Mouse (Mus musculus) limb, embryonic 11.5 days (tissue): ENCODE data around the gene Cftr. TPM values are rescaled to one million over a fixed set of nuclear protein-coding genes. Genes with fewer than 3 reads are reported as not detected.

ENCODE experiments used
- ATAC-seq: fragments of 200-750 bp; cut with Nextera tagmentation; 2 replicates; pipeline ENCODE4 v1.8.0; 2017; ENCODE audit warnings: low read depth; ENCODE audit not compliant: insufficient number of reproducible peaks, low FRiP score, low TSS enrichment
- DNase-seq: peaks from one replicate; pipeline ENCODE4 v3.0.0-alpha.2; 2015; ENCODE audit warnings: low spot score
- H3K27ac ChIP-seq: fragments of 300-500 bp; sonication (generic); replicated peaks from 2 replicates; pipeline ENCODE4 v1.5.1; 2014; ENCODE audit warnings: low read depth, mild to moderate bottlenecking, low read length
- H3K27me3 ChIP-seq: fragments of 300-500 bp; sonication (generic); 2 replicates; pipeline ENCODE4 v1.6.1; 2014; ENCODE audit warnings: mild to moderate bottlenecking, low read length, mixed read lengths; ENCODE audit not compliant: control insufficient read depth, insufficient read depth
- H3K36me3 ChIP-seq: fragments of 300-500 bp; sonication (generic); 2 replicates; pipeline ENCODE4 v1.6.1; 2014; ENCODE audit warnings: mild to moderate bottlenecking, low read length, moderate library complexity, mixed read lengths; ENCODE audit not compliant: control insufficient read depth, insufficient read depth
- H3K4me1 ChIP-seq: fragments of 300-500 bp; sonication (generic); 2 replicates; pipeline ENCODE4 v1.6.1; 2014; ENCODE audit warnings: low read length, mixed read lengths; ENCODE audit not compliant: control insufficient read depth, insufficient read depth
- H3K4me2 ChIP-seq: fragments of 300-500 bp; sonication (generic); 2 replicates; pipeline ENCODE4 v1.6.1; 2014; ENCODE audit warnings: low read depth, mild to moderate bottlenecking, moderate library complexity; ENCODE audit not compliant: severe bottlenecking
- H3K4me3 ChIP-seq: fragments of 300-500 bp; sonication (generic); 2 replicates; pipeline ENCODE4 v1.5.1; 2014; ENCODE audit warnings: low read depth, low read length
- H3K9ac ChIP-seq: fragments of 300-500 bp; sonication (generic); 2 replicates; pipeline ENCODE4 v1.6.1; 2014; ENCODE audit warnings: mild to moderate bottlenecking, low read length
- H3K9me3 ChIP-seq: fragments of 300-500 bp; sonication (generic); 2 replicates; pipeline ENCODE4 v1.6.1; 2016; ENCODE audit warnings: low read length; ENCODE audit not compliant: control insufficient read depth
- WGBS: fragments of 180-500 bp; shearing (Covaris S2); extraction: QIAGEN DNeasy Blood & Tissue Kit; methylation state at CpG from one replicate; pipeline ENCODE4 v1.1.7; 2014; 5-methylcytosine and 5-hydroxymethylcytosine counted together
- polyA plus RNA-seq: library from polyadenylated mRNA; unstranded; fragments of >200 nt; fragmentation: Nextera tagmentation; extraction: Ambion mirVana; gene quantifications from 2 replicates; pipeline ENCODE4 v1.2.1, GENCODE M21; 2014

The Cftr gene
- polyA plus RNA-seq, 1 experiment from 2014 or later: 0.17 TPM

DNA sequence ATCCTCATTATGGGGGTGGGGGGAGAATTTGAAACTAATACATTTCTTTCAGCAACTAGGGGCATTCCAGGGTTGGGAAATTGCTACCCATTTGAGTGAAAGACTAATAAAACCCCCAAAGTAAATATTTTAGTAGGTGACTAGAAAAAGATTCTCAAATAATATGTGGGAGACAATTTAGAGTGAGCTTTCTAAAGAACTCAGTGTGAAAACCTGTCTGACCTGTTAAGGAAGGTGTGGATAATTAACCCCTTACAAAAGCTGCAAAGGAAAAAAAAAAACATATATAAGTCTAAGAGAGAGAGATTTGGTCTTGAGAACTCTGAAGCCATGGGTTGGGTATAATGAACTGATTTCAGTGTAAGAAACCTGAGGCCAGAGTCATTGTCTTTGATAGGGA is 167.8 kb downstream of the Cftr start:
- Histone ChIP-seq H3K4me3 (no peak overlapping the region), H3K27me3 (no peaks in the 10 kb centered on the region), H3K4me1 (no peaks in the 10 kb centered on the region), H3K27ac (no peak overlapping the region), H3K9ac (no peak overlapping the region), H3K36me3 (no peaks in the 10 kb centered on the region), H3K4me2 (no peak overlapping the region), H3K9me3 (no peaks in the 10 kb centered on the region)
- ATAC-seq (no peak), DNase-seq (no peak)

DNA sequence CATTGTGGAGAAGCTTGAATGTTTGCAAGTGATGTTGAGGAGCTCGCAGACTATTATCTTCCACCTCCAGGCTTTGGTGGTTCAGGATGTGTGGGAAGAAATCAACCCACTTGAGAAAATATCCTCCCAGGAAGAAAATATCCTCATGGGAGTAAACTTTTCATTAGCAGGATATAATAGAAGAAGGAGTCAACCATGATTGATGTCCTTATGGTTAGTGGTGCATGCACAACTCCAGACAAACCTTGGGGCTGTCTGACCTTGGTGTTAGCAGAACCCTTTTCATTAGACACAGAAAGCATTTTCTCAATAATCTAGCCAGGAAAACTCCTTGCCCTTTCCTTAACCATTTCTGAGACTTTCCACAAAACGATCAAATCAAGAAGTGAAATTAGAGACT is 173.8 kb downstream of the Cftr start:
- Histone ChIP-seq H3K9ac (no peak overlapping the region), H3K4me1 (no peaks in the 10 kb centered on the region), H3K9me3 (no peaks in the 10 kb centered on the region), H3K27ac (no peak overlapping the region), H3K4me3 (no peak overlapping the region), H3K4me2 (no peak overlapping the region), H3K36me3 (no peaks in the 10 kb centered on the region), H3K27me3 (no peaks in the 10 kb centered on the region)
- 87% methylated on average over 2 of the region's 2 CpGs for WGBS
- no peak for ATAC-seq
- DNase-seq: no peak

DNA sequence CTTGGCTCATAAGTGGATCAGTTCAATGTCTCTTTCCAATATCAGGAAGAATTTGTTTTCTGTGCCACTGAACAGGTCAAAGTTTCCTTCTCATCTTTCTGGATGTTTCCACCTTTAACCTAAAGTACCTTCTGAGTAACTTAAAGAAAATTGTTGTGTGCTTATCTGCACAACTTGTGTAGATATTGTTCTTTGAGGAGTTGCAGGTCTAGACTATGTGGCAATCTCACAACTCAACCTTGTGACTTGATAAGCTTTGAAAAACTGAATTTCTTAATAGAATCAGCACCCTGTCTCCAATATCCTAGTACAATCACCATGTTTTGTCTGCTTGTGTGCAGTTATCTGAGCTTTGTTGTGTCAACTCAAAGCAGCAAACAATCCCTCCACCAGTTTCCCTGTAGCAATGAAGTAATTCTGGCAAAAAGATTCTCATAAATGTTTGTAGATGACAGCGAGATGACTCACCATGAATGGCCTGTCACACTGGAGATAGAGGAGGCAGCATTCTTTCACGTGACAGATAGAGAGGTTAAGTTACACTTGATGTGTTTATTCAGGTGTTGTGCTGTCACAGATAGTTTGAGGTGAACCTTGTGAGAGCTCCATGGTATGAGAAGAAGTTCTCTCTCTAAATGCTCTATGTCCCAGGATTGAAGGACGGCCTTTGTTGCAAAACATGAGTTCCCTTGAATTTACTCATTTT is 178.8 kb downstream of the Cftr start:
- ATAC-seq: no peak
- Histone ChIP-seq H3K27ac (no peak overlapping the region), H3K9me3 (no peaks in the 10 kb centered on the region), H3K4me1 (no peaks in the 10 kb centered on the region), H3K36me3 (no peaks in the 10 kb centered on the region), H3K9ac (no peak overlapping the region), H3K4me3 (no peak overlapping the region), H3K27me3 (no peaks in the 10 kb centered on the region), H3K4me2 (no peak overlapping the region)
- no peak for DNase-seq
- 75% methylated on average over 3 of the region's 3 CpGs for WGBS

DNA sequence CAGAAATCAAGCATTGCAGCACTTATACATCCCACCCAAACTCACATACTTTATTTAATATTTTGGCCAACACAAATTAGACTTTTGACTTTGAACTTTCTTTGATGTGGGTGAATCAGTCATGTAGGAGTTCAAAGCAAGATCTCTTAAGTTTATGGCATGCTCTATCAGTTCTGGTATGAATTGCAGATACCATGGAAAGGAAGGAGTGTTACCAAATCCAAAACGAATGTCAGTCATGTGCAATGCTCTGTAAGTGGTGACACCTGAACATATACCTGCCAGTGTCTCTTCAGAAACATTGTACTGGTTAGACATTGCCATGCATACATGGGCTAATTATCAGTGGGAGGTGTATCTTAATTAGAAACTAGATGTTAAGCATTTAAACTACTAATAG is 189.7 kb downstream of the Cftr start:
- ATAC-seq: no peak
- H3K27me3 ChIP-seq: no peaks in the 10 kb centered on the region
- DNase-seq: no peak
- no peaks in the 10 kb centered on the region for H3K9me3 ChIP-seq
- H3K9ac ChIP-seq: no peak overlapping the region
- no peaks in the 10 kb centered on the region for H3K4me1 ChIP-seq
- WGBS: 66% methylated on average over 1 of the region's 1 CpGs
- no peak overlapping the region for H3K27ac ChIP-seq
- no peak overlapping the region for H3K4me3 ChIP-seq
- no peaks in the 10 kb centered on the region for H3K36me3 ChIP-seq
- H3K4me2 ChIP-seq: no peak overlapping the region

DNA sequence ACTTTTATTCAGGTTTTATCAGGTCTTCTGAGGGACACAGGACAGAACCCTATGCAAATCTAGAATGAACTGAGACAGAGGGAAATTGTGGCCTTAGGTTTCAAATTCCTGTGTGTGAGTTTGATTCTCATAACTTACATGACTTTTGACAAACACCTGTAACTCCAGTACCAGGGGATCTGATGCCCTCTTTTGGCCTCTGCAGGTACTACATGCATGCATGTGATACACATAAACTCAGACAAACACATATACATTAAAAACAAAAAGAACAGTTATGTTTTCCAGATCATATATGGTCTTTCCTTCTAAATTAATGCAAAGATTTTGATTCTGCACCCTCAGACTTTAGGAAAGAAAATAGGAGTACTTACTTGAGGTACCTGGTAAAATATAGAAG is 190.5 kb downstream of the Cftr start:
- Histone ChIP-seq H3K27me3 (no peaks in the 10 kb centered on the region), H3K27ac (no peak overlapping the region), H3K9ac (no peak overlapping the region), H3K4me2 (no peak overlapping the region), H3K4me3 (no peak overlapping the region), H3K9me3 (no peaks in the 10 kb centered on the region), H3K36me3 (no peaks in the 10 kb centered on the region), H3K4me1 (no peaks in the 10 kb centered on the region)
- ATAC-seq: no peak
- DNase-seq: no peak

DNA sequence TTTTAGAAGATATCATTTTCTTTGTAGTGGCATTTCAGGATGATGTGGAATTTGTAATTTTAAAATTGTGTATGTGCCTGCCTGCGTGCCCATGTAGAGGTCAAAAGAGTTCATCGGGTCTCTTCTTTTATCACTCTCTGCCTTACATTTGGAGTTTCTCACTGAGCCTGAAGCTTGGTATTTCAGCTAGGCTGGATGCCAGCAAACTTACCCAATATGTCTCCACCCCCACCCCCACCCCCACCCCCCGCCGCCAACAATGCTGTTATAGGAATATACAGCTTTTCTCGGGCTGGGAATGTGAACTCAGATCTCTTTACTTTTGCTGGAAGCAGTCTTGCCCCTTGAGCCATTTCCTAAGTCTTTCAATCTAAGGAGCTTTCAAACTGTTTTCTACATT is 191.7 kb downstream of the Cftr start:
- no peak overlapping the region for H3K4me2 ChIP-seq
- no peaks in the 10 kb centered on the region for H3K36me3 ChIP-seq
- H3K27ac ChIP-seq: no peak overlapping the region
- no peak overlapping the region for H3K9ac ChIP-seq
- no peaks in the 10 kb centered on the region for H3K4me1 ChIP-seq
- WGBS: 87% methylated on average over 5 of the region's 5 CpGs
- H3K4me3 ChIP-seq: no peak overlapping the region
- ATAC-seq (no peak), DNase-seq (no peak)
- H3K27me3 ChIP-seq: no peaks in the 10 kb centered on the region
- H3K9me3 ChIP-seq: no peaks in the 10 kb centered on the region

DNA sequence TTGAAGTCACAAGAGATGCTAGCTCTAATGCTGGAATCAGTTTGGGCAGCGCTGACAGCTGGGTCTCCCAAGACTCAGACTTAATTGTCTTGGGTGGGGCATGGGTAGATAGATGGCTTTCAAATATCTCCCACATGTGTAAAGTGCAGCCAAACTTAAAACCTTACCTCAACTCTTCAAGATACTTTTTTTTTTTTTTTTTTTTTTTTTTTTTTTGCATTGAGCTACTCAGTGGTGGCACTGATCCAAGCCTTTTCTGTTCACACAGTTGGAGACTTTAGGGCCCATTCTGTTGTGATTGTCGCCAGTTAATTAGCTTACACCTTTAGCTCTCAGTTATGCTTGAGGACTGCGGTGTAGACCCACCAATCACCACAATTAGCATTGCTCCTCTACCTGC is 198.6 kb downstream of the Cftr start:
- no peak overlapping the region for H3K27ac ChIP-seq
- ATAC-seq: no peak
- H3K4me2 ChIP-seq: no peak overlapping the region
- H3K4me3 ChIP-seq: no peak overlapping the region
- H3K9me3 ChIP-seq: no peaks in the 10 kb centered on the region
- H3K27me3 ChIP-seq: no peaks in the 10 kb centered on the region
- no peak overlapping the region for H3K9ac ChIP-seq
- WGBS: 72% methylated on average over 3 of the region's 3 CpGs
- no peak for DNase-seq
- H3K36me3 ChIP-seq: no peaks in the 10 kb centered on the region
- H3K4me1 ChIP-seq: no peaks in the 10 kb centered on the region

DNA sequence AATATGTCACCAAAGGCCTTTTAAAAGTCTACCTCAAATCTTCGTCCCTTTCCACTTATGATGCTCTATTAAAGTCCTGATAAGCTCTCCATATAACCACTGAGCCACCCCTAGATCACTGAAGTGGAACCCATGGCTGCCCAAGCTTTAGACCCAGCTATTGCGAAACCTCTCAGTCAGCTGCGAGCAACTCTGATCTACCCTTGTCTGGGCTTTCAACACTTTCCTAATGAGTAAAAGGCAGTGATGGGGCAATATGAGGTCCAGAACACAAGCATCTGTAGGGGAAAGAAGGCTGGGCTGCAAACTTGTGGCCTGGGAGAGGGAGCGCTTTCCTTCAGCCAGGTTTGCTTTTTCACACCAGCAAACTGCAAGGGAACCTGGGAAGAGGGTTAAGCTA is 199.2 kb downstream of the Cftr start:
- no peak overlapping the region for H3K4me3 ChIP-seq
- WGBS: 87% methylated on average over 4 of the region's 4 CpGs
- no peaks in the 10 kb centered on the region for H3K36me3 ChIP-seq
- DNase-seq (no peak), ATAC-seq (no peak)
- H3K4me2 ChIP-seq: no peak overlapping the region
- no peak overlapping the region for H3K9ac ChIP-seq
- no peak overlapping the region for H3K27ac ChIP-seq
- no peaks in the 10 kb centered on the region for H3K9me3 ChIP-seq
- no peaks in the 10 kb centered on the region for H3K4me1 ChIP-seq
- no peaks in the 10 kb centered on the region for H3K27me3 ChIP-seq
